Mouse (Mus musculus): ENCODE measurements around the gene Adamts7.

DNA sequence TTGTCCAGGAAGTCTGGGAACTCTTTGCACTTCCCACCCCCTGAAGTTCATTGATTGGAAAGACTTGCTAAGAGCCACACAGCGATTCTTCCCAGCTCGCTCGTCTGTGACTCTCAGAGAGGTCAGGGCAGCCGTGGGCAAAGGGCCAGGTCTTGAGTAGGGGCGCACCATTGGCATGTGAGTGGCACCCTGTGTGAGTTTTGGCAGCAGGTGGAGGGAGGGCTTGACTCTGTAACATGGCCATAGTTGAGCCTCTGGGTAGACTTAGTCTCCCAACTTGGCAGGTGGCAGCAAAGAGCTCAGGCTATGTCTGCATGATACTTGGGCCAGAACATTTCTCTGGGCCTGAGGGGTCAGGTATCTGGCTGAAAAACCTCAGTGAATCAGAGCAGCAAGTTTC lies 3.7 kb downstream of the Adamts7 start:
- TF ChIP-seq CTCF (conservative IDR thresholded peaks at IDR 0.05; ENCODE audit: low read length) (no peak), NANOG (IDR thresholded peaks at IDR 0.05; ENCODE audit: borderline replicate concordance, low read length) (no peak), POU5F1 (IDR thresholded peaks at IDR 0.05; ENCODE audit: borderline replicate concordance, low read length) (no peak)

Measured in E14TG2a.4 (cell line).